Mouse (Mus musculus) kidney, adult 9 months (tissue): ENCODE measurements at regions not wholly inside any gene's neighbourhood (a gene's known extent, or its start where the extent isn't known, plus 50 kb on each side); places are given as distances from the start of the nearest gene placed in this dataset.

Experiments used
- DNase-seq: peaks from one replicate; pipeline ENCODE4 v3.0.0; 2022

DNA sequence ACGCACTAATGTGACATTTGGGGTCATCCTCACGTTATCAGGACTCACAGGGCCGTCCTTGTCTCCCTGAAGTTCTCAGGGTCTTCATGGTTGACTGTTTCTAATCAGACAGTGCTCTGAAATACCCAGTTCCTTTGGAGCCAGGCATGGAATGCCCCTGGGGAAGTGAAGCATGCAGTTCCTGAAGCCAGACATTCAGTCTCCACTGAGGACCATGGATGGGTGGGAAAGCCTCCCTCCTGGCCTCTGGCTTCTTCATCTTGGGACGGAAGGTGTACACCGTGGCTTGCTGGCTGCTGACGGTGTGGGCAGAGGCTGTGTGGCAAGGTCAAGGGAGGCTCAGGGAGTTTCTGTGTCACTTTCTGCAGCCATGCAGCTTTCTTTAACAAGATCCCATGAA lies 184.2 kb upstream of the Gm5148 start:
- DNase-seq = peak; percentile 59

DNA sequence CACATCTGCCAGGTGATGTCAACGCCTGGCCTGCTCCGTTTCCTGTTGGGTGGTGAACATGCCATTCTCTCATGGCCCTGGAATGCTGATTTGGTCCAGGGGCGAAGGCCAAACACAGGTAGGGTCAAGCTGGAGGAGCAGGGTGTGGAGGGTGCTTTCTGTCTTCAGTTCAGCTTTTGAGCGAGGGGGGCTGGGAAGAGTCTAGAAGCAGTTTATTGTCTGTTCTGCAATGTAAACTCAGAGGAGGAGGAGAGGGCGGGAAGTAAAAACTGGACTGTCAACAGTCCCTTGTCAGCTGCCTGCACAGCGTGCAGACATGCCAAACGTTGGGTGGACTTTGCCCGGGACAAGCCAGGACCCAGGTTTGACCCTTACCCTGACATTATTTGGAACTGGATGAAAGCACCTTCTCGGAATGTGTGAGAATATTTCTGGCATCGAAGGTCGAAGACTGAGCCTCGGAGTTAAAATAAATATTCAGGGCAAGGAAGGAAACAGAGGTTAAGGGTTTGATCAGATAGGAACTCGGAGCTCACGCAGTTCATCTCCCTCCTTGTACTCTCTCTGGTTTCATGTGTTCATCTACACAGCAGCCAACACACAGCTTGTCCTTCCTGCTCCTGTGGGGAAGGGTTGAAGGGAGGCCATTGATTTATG lies 183.3 kb upstream of the Gm5148 start:
- DNase-seq = peak; percentile 97

DNA sequence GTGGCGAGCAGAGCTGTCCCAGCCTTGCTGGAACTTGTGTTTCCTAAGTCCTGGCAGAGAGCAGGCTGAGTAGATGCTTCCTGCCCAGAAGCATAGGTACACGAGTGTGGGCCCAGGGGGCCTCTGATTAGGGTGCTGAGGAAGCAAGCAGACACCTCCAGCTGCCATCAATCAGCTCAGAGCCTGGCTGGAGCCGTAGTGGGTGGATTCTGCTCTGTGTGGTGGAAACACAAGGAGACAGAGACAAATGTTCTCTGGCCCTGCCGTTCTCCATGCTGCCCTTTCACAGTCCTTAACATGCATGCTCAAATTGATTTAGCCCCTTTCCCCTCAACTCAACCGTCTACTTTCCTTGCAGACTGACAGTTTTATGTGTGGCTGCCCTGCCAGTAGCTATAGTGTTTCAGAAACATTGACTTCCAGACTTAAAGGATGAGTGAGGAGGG lies 182.5 kb upstream of the Gm5148 start:
- peak; percentile 72 for DNase-seq

DNA sequence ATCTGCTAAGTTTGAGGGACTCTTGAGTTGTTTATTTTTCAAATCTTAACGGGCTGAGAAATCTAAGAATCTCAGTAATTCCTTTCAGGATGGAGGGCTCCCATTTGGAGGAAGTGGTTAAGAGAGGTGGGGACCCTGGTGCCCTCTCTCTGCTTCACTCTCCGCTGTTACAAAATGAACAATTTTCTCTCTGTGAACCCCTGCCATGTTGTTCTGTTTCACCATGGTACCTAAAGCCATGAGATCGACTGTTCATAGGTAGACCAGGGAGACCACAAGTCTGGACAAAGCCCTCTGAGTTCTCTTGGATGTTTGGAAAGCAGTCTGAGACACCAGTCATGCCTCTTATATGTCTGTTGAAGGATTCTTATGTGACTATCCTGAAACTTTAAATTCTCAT lies 179.9 kb upstream of the Gm5148 start:
- no peak for DNase-seq

DNA sequence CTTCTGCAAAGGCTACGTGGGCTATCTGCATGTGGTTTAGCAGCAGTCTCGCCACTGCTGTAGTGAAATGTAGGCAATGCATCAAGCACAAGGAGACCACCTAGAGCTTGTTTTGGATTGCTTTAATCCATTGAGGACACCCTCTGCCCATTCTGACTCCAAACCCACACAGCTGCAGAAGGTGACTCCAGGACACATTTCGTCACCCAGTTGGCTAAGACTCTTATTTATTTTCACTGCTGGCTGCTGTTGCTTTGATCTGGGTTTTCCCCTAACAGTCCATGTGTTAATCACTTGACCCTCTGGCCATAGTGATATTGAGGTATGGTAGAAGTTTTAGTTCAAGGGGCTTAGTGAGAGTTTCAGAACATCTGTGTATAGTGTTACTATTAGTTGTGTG lies 179.2 kb upstream of the Gm5148 start:
- DNase-seq = no peak

DNA sequence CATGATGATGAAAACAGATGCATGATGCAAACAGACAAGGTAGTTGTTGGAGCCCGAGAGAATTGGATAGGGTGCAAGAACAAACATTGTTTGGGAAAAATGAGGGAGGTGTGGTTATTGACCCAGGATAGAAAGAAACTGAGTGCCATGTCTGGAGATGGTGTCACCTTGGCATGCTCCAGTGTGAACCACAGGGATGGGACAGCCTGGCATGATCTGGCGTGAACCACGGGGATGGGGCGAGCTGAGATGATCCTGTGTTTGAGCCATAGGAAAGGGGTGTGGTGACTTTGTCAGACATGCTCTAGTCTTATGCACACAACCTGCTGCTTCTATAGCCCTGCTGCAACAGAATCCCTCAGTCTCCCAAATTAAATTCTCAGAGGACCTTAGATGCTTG lies 178.7 kb upstream of the Gm5148 start:
- no peak for DNase-seq

DNA sequence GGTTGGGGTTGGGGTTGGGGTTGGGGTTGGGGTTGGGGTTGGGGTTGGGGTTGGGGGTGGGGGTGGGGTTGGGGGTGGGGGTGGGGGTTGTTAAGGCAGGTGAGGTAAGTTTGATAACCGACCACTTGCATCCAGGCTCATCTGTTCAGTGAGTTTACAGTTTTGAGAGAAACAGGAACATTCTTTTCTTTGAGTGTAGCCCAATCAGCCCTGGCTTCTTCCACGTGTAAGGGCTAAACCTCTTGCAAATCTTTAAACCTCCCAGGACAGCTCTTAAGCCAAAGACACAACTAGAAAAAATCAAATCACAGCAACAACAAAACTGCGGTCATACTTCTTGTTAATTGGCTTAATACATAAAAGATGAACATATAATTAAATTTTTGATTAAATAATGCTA lies 173.1 kb upstream of the Gm5148 start:
- DNase-seq = no peak

DNA sequence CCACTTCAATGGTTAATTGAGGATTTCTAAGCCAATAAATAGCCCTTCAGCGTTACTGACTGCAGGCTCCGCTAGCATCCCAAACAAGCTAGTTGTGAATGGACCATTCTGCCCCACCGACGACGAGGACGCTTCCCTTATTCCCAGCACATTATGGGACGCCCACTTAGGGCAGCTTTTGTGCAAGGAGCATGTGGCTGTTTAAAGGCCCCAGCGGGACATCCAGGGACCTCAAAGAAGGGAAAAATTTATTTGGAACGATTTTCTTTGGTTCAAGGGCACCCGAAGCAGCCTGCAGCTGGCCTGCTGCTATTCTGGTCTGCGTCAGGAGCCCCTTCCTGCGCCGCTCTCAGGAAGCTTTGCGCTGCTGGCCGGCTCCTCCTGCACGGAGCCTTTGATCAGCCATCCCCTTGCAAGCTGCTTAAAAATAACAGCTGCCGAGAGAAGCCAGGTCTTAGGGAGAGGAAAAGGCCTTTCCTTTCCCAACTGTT lies 172.6 kb upstream of the Gm5148 start:
- peak; percentile 58 for DNase-seq

DNA sequence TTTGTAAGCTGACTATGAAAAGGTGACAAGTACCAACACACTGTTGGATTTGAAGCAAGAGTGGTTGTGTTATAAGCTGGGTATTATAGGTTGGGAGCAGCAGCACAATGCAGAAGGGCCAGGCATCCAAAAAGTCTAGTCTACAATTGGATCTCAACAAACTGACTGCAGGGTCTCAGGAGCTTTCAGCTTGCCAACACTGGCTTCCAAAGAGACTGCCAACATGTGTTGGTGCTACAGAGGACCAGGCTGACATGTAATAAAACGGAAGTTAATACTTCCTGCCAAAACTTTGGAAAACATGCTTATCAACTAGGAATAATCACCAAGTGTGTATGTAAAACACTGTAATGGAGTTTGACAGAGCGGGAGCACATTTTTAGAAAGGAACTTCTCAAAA lies 170.3 kb upstream of the Gm5148 start:
- DNase-seq = no peak

DNA sequence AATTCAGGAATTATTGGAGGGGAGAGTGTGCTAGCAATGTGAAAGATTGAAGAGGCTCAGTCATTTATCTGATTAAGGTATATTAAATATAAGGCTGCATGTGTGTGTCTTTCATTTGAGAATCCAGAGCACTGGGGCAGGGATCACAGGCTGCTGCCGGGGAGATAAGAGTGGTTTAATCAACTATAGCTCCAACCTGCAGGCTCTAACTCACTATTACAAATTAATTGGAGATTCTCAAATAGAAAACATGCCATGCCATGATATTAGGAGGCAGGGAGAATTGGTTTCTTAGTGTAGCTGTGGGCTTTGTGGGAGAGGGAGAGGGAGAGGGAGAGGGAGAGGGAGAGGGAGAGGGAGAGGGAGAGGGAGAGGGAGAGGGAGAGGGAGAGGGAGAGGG lies 165.9 kb upstream of the Gm5148 start:
- no peak for DNase-seq

DNA sequence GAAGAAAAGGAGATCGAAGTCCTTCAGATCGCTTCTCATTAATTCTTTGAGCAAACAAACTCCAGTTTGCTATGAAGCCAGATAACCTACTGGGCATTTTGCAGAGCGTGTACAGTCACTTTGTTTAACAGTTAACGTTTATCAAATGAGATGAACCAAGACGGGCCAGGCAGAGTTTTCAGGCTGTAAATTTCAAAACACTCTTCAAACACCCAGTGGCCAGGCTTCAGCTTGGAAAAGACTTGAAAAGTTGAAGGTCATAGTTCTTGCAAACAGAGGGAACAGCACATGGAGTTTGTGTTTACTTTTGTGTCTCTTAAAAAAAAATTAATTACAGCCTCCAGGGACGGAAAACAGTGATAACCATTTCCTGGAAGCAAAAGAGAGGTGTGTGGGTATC lies 164.2 kb upstream of the Gm5148 start:
- peak; percentile 37 for DNase-seq

DNA sequence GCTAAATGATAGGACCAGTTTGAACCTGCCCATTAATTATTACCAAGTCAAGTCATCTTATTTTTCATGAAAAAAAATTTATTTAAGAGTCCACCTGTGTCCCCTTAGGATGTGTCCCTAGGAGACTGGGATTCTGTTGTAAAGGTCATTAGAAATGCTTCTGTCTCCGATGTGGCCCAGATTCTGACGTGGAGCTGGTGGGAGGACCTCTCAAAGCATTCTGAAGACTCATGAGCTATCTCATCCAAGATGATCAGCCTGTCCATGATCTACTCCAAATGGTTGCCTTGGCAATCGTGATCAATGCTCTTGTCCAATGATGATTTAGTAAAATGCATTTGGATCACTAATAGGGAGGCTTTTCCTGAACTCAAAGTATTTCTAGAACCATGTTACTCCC lies 163.4 kb upstream of the Gm5148 start:
- DNase-seq = no peak

DNA sequence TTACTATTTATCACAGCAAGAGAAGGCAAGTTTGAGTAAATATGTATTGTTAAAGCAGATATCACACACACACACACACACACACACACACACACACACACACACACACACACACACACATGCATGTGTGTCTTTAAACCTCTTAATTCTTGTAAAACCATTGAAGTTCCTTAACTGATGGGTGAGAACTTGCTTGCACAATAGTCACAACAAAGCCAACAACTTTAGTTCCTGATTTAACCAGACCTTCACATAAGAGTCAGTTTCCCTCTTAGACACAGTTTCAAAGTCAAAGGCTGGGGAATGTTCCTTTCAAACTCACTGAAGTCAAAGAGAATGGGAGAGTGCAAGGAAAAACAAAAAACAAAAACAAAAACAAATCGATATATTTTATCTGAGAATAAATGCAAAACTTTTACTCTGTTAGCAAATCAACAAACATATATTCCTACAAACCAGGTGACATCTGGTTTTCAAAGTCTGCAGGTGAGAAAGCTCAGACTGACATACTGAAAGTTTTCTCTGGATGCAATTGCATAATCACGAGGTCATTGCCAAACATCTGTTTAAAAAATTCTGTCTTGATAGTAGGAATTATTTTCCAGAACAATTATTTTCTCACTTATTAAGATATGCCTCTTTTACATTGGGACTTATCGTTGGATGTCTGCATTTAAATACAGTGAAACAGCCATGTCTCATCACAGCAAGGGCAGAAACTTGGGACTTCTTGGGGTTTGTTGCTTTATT lies 162.6 kb upstream of the Gm5148 start:
- DNase-seq = no peak

DNA sequence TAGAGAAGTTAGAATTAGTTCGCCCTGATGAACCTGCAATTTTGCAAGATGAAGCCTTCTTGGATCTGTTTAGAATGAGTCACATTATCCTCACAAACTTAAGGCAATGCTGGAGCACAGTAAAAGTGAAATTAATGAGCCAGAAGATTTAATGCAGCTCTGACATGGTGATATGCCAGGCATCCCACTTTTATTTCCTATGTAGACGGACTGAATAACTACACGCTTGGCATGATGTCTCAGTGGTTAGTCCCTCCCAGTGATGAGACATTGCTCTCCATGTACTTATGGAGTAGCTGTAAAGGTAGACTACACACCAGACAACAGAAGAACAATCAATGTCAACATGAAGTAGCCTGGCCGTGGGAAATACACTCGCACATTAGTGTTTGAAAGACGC lies 161.5 kb upstream of the Gm5148 start:
- no peak for DNase-seq

DNA sequence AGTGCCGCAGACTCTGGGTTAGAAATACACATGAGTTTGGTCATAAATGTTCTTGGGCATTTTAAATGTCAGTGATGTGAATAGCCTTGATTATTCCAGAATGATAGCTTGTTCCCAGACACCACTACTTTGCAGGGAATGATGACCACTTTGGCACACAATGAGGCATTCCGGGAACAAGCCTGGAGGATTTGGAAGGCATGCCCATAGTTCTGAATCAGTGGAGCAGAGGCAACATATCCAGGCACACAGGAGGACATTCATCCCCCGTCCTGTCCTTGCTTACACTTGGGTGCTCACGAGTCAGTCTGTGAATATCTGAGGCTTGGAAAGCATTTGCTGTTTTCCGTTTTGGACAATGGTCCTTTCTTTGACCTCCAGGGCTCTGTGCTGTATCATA lies 158.1 kb upstream of the Gm5148 start:
- no peak for DNase-seq

DNA sequence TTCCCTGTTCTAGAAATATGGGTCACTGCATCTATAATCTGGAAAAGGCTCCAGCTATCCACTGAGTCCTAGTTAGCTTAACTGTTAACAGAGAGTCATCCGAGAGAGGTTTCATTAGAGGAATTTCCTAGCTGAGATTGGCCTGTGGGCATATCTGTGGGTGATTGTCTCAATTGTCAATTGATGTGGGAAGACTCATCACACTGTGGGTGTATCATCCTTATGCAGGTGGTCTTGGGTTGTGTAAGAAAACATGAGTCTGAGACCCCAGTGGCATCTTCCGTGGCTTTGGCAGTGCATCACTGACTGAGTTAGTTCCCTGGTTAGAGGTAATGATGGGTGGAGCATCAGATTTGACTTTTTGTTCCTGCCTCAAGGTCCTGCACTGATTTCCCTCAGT lies 156.7 kb upstream of the Gm5148 start:
- DNase-seq = no peak

DNA sequence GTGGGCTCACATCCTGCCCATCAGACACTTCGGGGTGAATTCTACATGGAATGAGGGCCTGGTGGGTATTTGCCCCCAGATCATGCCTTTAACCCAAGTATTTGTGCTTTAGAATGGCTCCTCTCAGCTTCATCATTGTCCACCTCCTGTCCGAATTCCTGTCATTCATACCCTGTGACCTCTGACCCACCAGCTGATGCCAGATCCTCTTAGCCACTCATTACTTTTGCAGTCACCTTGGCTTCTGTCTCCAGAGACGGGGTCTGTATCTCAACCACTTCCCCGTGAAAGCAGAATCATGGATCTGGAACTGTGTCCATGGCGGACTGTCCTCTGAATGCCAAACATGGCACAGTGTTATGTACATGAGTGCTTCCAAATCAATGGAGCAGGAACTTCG lies 154.8 kb upstream of the Gm5148 start:
- DNase-seq = no peak

DNA sequence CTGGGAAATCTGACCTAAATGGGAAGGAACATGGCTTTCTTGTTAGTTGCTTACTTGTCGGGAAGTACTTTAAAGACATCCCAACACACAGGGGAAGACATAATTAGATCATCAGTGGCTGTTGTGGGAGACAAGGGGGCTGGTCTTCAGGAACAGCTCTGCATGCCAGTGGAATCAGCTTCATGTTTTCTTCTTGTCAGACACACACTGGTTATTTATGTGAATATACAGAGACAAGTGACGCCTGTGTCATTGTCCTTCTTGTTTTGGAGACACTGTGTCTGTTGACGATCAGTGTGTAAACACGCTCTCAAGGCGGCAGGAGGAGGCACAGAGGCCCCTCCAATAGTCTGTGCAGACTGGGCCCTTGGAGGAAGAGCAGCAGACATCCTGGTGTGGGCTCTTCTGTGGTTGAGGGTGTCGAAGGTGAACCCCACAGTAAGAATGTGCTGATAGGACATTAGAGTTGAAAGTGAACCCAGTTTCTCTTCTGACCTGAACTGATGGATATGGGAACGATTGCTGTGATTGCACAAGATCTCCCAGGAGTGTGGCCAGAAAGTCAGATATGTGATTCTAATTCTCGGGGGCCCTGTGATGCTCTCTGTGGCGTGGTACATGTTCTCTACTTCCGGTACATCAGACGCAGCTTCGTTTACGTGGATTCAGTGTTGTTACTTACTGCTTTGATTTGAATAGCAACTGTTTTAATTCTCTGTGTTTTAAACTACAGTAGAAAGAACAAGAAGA lies 151.9 kb upstream of the Gm5148 start:
- peak; percentile 21 for DNase-seq

DNA sequence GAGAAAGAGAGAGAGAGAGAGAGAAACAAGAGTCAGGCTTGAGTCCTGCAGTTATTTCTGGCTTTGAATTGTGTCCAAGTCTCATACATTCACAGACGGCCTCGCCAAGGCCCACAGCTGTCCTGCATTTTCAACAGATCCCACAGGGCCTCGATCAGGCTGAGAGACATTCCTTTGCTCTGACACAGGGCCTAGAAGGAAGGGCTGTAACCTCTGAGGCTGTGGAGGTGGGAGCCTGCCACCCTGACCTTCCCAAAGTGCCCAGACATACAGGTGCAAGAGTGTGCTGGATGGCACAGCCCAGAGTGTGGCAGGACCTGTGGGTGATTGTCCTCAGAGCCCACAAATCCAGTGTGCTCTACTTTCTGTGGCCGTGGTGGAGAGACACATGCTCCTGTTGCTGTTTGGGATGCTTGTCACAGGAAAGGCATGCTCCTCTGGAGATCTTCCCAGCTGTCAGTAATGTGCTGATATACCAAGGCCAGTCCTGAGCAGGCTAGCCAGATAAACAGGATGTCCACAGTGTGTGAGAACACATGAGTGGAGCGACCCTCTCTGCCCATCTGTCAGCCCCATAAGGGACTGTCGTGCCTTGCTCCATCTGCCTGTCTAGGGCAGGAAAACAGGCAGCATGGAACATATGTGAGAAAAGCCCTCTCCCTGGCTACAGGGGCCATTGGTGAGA lies 151.2 kb upstream of the Gm5148 start:
- DNase-seq = peak; percentile 64

DNA sequence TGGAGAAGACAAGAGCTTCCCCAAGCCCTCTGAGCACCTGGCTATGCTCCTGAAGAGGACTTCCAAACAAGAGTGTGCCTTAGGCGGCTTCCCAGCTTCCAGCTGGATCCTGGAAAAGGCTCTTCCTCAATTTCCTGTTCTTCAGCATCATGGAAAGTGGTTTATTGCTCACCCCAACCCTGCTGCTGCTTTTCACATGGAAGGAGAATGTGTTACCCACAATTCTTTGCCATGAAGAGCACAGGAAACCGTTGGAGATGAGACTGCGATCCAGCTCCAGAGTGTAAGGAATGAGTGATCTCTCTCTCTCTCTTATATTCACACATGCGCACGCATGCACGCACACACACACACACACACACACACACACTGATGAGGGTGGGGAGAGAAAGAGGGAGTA lies 150.6 kb upstream of the Gm5148 start:
- DNase-seq = peak; percentile 24

DNA sequence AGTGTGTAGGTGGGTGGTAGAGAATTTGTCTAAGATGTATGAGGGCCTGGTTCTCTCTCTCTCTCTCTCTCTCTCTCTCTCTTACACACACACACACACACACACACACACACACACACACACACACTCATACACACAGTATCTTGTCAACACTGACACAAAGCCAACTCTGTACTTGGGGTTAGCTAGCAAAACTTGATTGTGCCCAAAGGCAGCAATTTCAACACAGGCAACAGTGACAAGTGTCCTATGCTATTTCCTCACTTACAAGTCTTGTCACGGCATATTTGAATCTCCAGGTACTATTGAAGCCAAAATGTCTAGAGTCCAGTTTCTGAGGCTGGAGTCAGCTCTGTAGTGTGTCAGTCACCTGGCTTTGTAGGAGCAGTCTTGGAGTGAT lies 150.1 kb upstream of the Gm5148 start:
- DNase-seq = no peak

DNA sequence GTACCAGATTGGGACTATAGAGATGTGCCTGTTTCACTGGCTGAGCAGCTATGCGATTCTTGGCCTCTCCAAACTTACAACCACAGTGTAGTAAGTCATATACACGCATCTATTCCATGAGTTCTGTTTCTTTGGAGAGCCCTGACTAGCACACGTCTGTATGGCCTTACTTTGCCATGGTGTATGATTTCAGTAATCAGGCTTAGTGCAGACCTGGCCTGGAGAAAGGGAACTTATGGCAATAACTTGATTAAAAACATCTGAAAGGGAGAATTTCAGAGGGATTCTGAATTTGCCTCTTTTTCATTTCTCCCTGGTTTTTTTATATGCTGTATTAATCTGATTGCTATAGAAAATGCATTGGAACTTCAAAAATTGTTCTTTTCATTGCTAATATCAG lies 148.0 kb upstream of the Gm5148 start:
- DNase-seq = no peak

DNA sequence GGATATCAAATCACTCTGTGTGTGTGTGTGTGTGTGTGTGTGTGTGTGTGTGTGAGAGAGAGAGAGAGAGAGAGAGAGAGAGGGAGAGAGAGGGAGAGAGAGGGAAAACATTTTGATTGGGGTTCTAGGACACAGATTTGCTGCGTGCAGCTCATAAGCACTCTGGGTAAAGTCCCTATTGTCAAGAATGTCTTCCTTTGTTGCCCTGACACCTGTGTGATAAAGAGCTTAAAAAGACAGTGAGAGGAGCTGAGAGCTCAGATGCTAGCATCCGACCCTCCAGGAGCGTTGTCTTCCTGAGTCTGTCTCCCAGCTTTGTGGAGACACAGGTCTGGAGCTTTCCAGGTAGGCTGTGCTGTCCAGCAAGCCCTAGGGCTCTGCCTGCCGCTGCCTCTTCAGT lies 146.8 kb upstream of the Gm5148 start:
- no peak for DNase-seq
